8 mouse cellular contexts compared by ENCODE assay signal in genomic region chr9:66794629-66795463, GRCm38 (mm10). TPM values are rescaled to one million over a fixed set of nuclear protein-coding genes. Genes with fewer than 3 reads are reported as not detected.
DNase-seq lines count a peak whose midpoint lies in the region; ATAC-seq and TF ChIP-seq lines count a peak whose summit lies in the region.

No protein-coding gene starts in this region.

- no peaks in the 10 kb centered on the region for H3K27me3 ChIP-seq in liver, adult 2 months (ENCODE audit: control insufficient read depth, insufficient read depth, low read length)
- no peaks in the 10 kb centered on the region for H3K27me3 ChIP-seq in heart, embryonic 16.5 days (ENCODE audit: control insufficient read depth, insufficient read depth, low read length)

- WGBS in liver, adult 2 months: 4% methylated on average over 43 of the region's 43 CpGs
- WGBS in heart, embryonic 16.5 days: 2% methylated on average over 43 of the region's 43 CpGs

- H3K9ac ChIP-seq in liver, adult 2 months (ENCODE audit: low read depth, low read length): peak overlapping the region; percentile 49
- peak overlapping the region; percentile 86 for H3K9ac ChIP-seq in heart, embryonic 16.5 days (ENCODE audit: low read length)

- peak overlapping the region; percentile 92 for H3K4me2 ChIP-seq in heart, embryonic 16.5 days (ENCODE audit: low read depth, low read length)

- no peak overlapping the region for H3K27ac ChIP-seq in liver, adult 2 months (replicated peaks; ENCODE audit: insufficient read depth, low read depth, low read length)
- H3K27ac ChIP-seq in heart, embryonic 16.5 days (ENCODE audit: low read length): peak overlapping the region; percentile 96

- no peak for TF ChIP-seq CTCF in liver, adult 2 months (IDR thresholded peaks at IDR 0.05; ENCODE audit: low read depth, low read length)
- TF ChIP-seq CTCF in brain, embryonic 14.5 days (IDR thresholded peaks at IDR 0.05; ENCODE audit: borderline replicate concordance, extremely low read depth, insufficient read depth, insufficient read length): no peak

- H3K4me1 ChIP-seq in liver, adult 2 months (ENCODE audit: control insufficient read depth, insufficient read depth, low read length): peaks cover 4% of the 10 kb centered on the region
- H3K4me1 ChIP-seq in heart, embryonic 16.5 days (ENCODE audit: control insufficient read depth, insufficient read depth, low read length): peaks cover 4% of the 10 kb centered on the region

- no peaks in the 10 kb centered on the region for H3K79me2 ChIP-seq in liver, adult 2 months (ENCODE audit: control insufficient read depth, insufficient read depth, low read length)

- H3K36me3 ChIP-seq in liver, adult 2 months (ENCODE audit: control insufficient read depth, insufficient read depth, low read length): no peaks in the 10 kb centered on the region
- H3K36me3 ChIP-seq in heart, embryonic 16.5 days (ENCODE audit: control insufficient read depth, insufficient read depth): peaks cover 3% of the 10 kb centered on the region; the same call in 1 of the 2 replicates

- DNase-seq in liver, adult 2 months (ENCODE audit: extremely low read depth, low read depth, low spot score): no peak
- DNase-seq in liver: no peak
- no peak for DNase-seq in brain, embryonic 14.5 days (ENCODE audit: low read depth)
- peak; percentile 6 for DNase-seq in lung, postnatal 25 days (ENCODE audit: low spot score)
- DNase-seq in thymus, adult 18-20 months: no peak

- no peaks in the 10 kb centered on the region for H3K9me3 ChIP-seq in heart, embryonic 16.5 days (replicated peaks; ENCODE audit: control insufficient read depth, low read length)

- no peak for TF ChIP-seq POLR2A in liver, adult 2 months (IDR thresholded peaks at IDR 0.05; ENCODE audit: extremely low read depth, insufficient read depth, low read length)
- 0 out of 2 replicates have a peak, but pooled peaks have one; percentile 33 for TF ChIP-seq POLR2A in brain, embryonic 14.5 days (IDR thresholded peaks at IDR 0.05; ENCODE audit: borderline replicate concordance, extremely low read depth, insufficient read depth, insufficient read length, poor library complexity, severe bottlenecking)

- peak overlapping the region; percentile 58 for H3K4me3 ChIP-seq in liver, adult 2 months (ENCODE audit: insufficient read depth, low read depth, low read length)
- H3K4me3 ChIP-seq in heart, embryonic 16.5 days (ENCODE audit: low read length): peak overlapping the region; percentile 84

- ATAC-seq in heart, embryonic 16.5 days (replicated peaks; ENCODE audit: extremely low read depth, insufficient read depth, low FRiP score): peak; percentile 10
- no peak for ATAC-seq in megakaryocyte progenitor cell, adult 5-6 weeks (replicated peaks; ENCODE audit: poor library complexity)
- no peak for ATAC-seq in inflammation-experienced regulatory T-cells, adult 6 months

RNA-seq across cellular contexts. Expression of gene Aph1b, which starts 0.4 kb away (rescaled TPM):
- total RNA-seq in liver, adult 2 months (2014; rRNA removed): 2.9 and 5.0 TPM in 2 replicates
- 1.0 and 1.2 TPM in 2 replicates for polyA plus RNA-seq in liver, adult 2 months (2012; rRNA removed)
- polyA plus RNA-seq in brain, embryonic 14.5 days (2012; rRNA removed): 19.9 and 21.5 TPM in 2 replicates
- polyA plus RNA-seq in heart, embryonic 16.5 days (2015; fragmentation: Nextera tagmentation; extraction: Ambion mirVana): 6.4 and 7.0 TPM in 2 replicates
- 1.3 TPM in 2 replicates for total RNA-seq in megakaryocyte progenitor cell, adult 5-6 weeks (2015)
- total RNA-seq in megakaryocyte progenitor cell, adult 5-6 weeks (2017): 0.30 and 1.2 TPM in 2 replicates
- 1 to 10 TPM; 1.7 to 3.3 (median 1.9) TPM for polyA plus RNA-seq in inflammation-experienced regulatory T-cells, adult 6 months (2017; shearing (Covaris generic))

RNA-seq across cellular contexts. Expression of gene Gm10647, which starts 2.0 kb away (rescaled TPM):
- total RNA-seq in liver, adult 2 months (2014; rRNA removed): 0.37 and 1.2 TPM in 2 replicates
- polyA plus RNA-seq in liver, adult 2 months (2012; rRNA removed): 0.06 and 0.10 TPM in 2 replicates
- polyA plus RNA-seq in brain, embryonic 14.5 days (2012; rRNA removed): 0.18 and 0.24 TPM in 2 replicates
- 0.41 and 0.89 TPM in 2 replicates for polyA plus RNA-seq in heart, embryonic 16.5 days (2015; fragmentation: Nextera tagmentation; extraction: Ambion mirVana)
- not detected in 2 replicates for total RNA-seq in megakaryocyte progenitor cell, adult 5-6 weeks (2015)
- 0.10 TPM in 1 of 2 replicates, not detected in the other for total RNA-seq in megakaryocyte progenitor cell, adult 5-6 weeks (2017)
- not detected for polyA plus RNA-seq in inflammation-experienced regulatory T-cells, adult 6 months (2017; shearing (Covaris generic))

RNA-seq across cellular contexts. Expression of gene Aph1c, which starts 39.7 kb away (rescaled TPM):
- 0.65 and 1.5 TPM in 2 replicates for total RNA-seq in liver, adult 2 months (2014; rRNA removed)
- polyA plus RNA-seq in liver, adult 2 months (2012; rRNA removed): 0.43 and 0.97 TPM in 2 replicates
- polyA plus RNA-seq in brain, embryonic 14.5 days (2012; rRNA removed): 1.6 and 2.3 TPM in 2 replicates
- 1.6 and 2.0 TPM in 2 replicates for polyA plus RNA-seq in heart, embryonic 16.5 days (2015; fragmentation: Nextera tagmentation; extraction: Ambion mirVana)
- total RNA-seq in megakaryocyte progenitor cell, adult 5-6 weeks (2015): 4.1 and 7.4 TPM in 2 replicates
- total RNA-seq in megakaryocyte progenitor cell, adult 5-6 weeks (2017): 0.96 and 3.0 TPM in 2 replicates
- under 1 TPM; 0.74 to 0.96 (median 0.93) TPM for polyA plus RNA-seq in inflammation-experienced regulatory T-cells, adult 6 months (2017; shearing (Covaris generic))
